Mouse (Mus musculus): ENCODE results near the gene Lrrc8d. TPM values are rescaled to one million over a fixed set of nuclear protein-coding genes. Genes with fewer than 3 reads are reported as not detected.

The Lrrc8d gene
- polyA plus RNA-seq, 1 experiment from 2014 or later: 11.6 TPM

DNA sequence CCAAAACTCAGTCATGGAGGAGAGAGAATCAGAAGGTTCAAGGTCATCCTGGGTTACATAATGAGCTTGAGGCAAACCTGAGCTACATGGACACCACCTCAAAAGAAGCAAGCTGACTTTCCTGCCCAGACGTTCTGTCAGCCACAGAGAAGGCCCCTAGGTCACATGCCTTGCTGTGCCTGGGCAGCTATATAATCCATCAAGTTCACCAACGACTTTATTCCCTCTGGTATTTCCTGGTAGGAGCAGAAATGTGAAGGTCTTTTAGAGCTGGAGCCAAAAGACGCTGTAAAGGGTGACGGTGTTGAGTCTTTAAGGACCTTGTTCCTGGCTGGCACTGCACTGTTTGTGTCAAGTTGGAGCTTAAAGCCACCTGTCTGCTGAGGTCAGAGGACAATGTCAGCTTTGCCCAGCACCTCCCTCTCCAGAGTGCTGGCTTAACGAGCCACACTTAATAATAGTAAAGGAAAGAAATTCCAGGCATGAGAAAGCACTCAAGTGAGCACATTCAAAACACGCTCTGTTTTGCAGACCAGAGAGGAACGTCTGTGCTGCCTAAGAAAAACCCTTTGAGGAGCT is 129.3 kb downstream of the Lrrc8d start:
- no peak overlapping the region for H3K4me2 ChIP-seq
- no peaks in the 10 kb centered on the region for H3K9me3 ChIP-seq
- no peaks in the 10 kb centered on the region for H3K36me3 ChIP-seq
- no peak overlapping the region for H3K9ac ChIP-seq
- no peak for ATAC-seq (ENCODE audit: insufficient number of reproducible peaks, low FRiP score, low TSS enrichment, low read depth)
- H3K27ac ChIP-seq: no peak overlapping the region
- H3K4me3 ChIP-seq: no peak overlapping the region
- WGBS: 17% methylated on average over 7 of the region's 7 CpGs
- peaks cover 3% of the 10 kb centered on the region; the same call in 1 of the 2 replicates for H3K4me1 ChIP-seq
- no peaks in the 10 kb centered on the region for H3K27me3 ChIP-seq

GRCm38 (mm10) chr5:105832140-105832539 is 132.4 kb downstream of the Lrrc8d start:
- Histone ChIP-seq H3K4me1 (peaks cover 3% of the 10 kb centered on the region; the same call in 1 of the 2 replicates), H3K4me2 (no peak overlapping the region), H3K9ac (no peak overlapping the region), H3K27me3 (no peaks in the 10 kb centered on the region), H3K9me3 (no peaks in the 10 kb centered on the region), H3K36me3 (no peaks in the 10 kb centered on the region), H3K27ac (no peak overlapping the region), H3K4me3 (no peak overlapping the region)
- WGBS: 66% methylated on average over 7 of the region's 7 CpGs
- ATAC-seq (ENCODE audit: insufficient number of reproducible peaks, low FRiP score, low TSS enrichment, low read depth): no peak

GRCm38 (mm10) chr5:105833923-105834322 is 134.2 kb downstream of the Lrrc8d start:
- no peak overlapping the region for H3K27ac ChIP-seq
- H3K4me3 ChIP-seq: no peak overlapping the region
- no peaks in the 10 kb centered on the region for H3K27me3 ChIP-seq
- no peaks in the 10 kb centered on the region for H3K36me3 ChIP-seq
- H3K9me3 ChIP-seq: no peaks in the 10 kb centered on the region
- H3K9ac ChIP-seq: no peak overlapping the region
- peaks cover 3% of the 10 kb centered on the region; the same call in 1 of the 2 replicates for H3K4me1 ChIP-seq
- no peak overlapping the region for H3K4me2 ChIP-seq
- no peak for ATAC-seq (ENCODE audit: insufficient number of reproducible peaks, low FRiP score, low TSS enrichment, low read depth)
- 75% methylated on average over 3 of the region's 3 CpGs for WGBS

GRCm38 (mm10) chr5:105836006-105836405 is 136.2 kb downstream of the Lrrc8d start:
- no peaks in the 10 kb centered on the region for H3K36me3 ChIP-seq
- 70% methylated on average over 9 of the region's 9 CpGs for WGBS
- peaks cover 3% of the 10 kb centered on the region; the same call in 1 of the 2 replicates for H3K4me1 ChIP-seq
- H3K9me3 ChIP-seq: no peaks in the 10 kb centered on the region
- no peak overlapping the region for H3K4me3 ChIP-seq
- no peak overlapping the region for H3K9ac ChIP-seq
- no peak for ATAC-seq (ENCODE audit: insufficient number of reproducible peaks, low FRiP score, low TSS enrichment, low read depth)
- H3K4me2 ChIP-seq: no peak overlapping the region
- no peaks in the 10 kb centered on the region for H3K27me3 ChIP-seq
- no peak overlapping the region for H3K27ac ChIP-seq

DNA sequence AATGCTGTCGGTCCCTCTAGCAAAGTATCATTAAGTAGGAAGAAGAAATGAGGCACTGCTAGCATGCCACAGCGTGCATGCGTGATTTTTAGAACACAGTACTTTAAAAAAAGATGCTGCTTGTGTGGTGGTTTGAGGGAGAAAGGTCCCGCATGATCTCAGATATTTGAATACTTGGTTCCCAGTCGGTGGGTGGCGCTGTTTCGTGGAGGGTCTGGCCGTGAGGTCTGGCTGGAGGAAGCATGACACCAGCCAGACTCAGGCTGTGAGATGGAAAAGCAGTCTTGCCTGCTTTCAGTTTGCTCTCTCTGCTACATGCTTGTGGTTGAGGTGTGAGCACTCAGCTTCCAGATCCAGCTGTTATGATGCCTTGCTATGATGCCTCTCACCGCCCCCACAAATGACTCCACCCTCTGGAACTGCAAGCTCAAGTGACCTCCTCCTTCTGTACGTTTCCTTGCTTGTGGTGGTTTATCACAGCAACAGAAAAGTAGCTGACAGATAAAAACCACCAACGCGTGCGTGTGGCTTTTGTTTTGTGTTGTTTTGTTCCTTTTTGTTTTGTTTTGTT is 140.1 kb downstream of the Lrrc8d start:
- Histone ChIP-seq H3K9me3 (no peaks in the 10 kb centered on the region), H3K9ac (no peak overlapping the region), H3K27me3 (no peaks in the 10 kb centered on the region), H3K4me2 (no peak overlapping the region), H3K4me1 (no peaks in the 10 kb centered on the region), H3K4me3 (no peak overlapping the region), H3K36me3 (no peaks in the 10 kb centered on the region), H3K27ac (no peak overlapping the region)
- ATAC-seq (ENCODE audit: insufficient number of reproducible peaks, low FRiP score, low TSS enrichment, low read depth): no peak
- WGBS: 70% methylated on average over 13 of the region's 13 CpGs

DNA sequence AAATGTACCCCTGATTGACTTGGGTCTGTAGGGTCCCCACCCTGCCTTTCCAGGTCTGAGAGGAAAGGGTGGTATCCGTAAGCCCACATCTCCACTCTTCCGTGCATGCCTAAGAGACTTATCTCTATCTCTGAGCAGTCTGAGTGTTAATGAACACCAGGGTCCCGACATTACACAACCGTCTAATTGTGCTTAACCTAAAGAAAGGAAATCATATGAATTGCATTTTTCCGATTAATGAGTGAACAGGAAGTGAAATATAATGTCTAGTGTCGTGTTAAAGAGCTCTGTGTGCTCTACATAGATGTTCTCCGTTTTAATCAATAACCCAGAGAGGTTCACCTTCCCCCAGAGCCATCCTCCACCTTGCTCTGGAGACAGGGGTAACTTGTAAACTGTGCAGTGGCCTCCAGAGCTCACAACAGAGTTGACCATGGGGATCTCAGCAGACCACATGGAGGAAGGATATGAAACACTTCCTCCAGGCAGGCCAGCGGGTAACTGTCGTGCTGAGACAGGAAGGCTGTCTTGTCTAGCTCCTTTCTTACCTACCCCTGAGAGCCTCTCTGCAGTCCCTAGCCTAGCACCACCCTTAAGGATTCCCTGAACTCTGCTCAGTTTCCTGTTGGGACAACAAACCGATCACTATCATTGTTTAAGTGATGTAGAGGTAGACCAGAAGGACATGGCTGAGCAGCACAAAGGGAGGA is 144.4 kb downstream of the Lrrc8d start:
- no peaks in the 10 kb centered on the region for H3K27me3 ChIP-seq
- WGBS: 81% methylated on average over 10 of the region's 10 CpGs
- no peak overlapping the region for H3K9ac ChIP-seq
- no peak overlapping the region for H3K27ac ChIP-seq
- H3K4me2 ChIP-seq: no peak overlapping the region
- H3K4me3 ChIP-seq: no peak overlapping the region
- no peaks in the 10 kb centered on the region for H3K9me3 ChIP-seq
- no peaks in the 10 kb centered on the region for H3K36me3 ChIP-seq
- no peaks in the 10 kb centered on the region for H3K4me1 ChIP-seq
- no peak for ATAC-seq (ENCODE audit: insufficient number of reproducible peaks, low FRiP score, low TSS enrichment, low read depth)

- 92% methylated on average over 2 of the region's 2 CpGs for WGBS
- H3K27me3 ChIP-seq: no peaks in the 10 kb centered on the region
- H3K9ac ChIP-seq: no peak overlapping the region
- H3K4me3 ChIP-seq: no peak overlapping the region
- H3K27ac ChIP-seq: no peak overlapping the region
- H3K4me1 ChIP-seq: peaks cover 6% of the 10 kb centered on the region; the same call in 1 of the 2 replicates
- no peaks in the 10 kb centered on the region for H3K9me3 ChIP-seq
- ATAC-seq (ENCODE audit: insufficient number of reproducible peaks, low FRiP score, low TSS enrichment, low read depth): no peak
- H3K4me2 ChIP-seq: no peak overlapping the region
- no peaks in the 10 kb centered on the region for H3K36me3 ChIP-seq
Observed at GRCm38 (mm10) chr5:105845041-105845440, 145.3 kb downstream of the Lrrc8d start.

DNA sequence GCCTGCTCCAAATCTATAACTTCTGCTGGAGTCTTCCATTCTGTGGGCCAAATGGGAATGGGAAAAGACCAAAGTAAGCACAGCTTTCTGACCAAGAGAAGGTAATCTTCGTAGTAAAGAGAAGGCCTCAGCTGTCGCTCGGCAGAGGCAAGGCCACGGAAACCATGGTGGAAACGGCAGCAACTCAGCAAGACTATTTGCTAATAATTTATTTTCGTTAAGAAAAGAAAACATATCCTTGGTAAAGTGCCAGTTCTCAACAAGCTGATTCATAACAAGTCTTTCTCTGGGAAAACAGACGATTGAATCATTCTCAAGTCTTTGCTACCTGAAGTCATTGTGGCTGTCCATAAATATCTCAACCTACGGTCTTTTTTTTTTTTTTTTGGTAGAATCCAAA is 148.0 kb downstream of the Lrrc8d start:
- H3K4me2 ChIP-seq: no peak overlapping the region
- H3K27me3 ChIP-seq: no peaks in the 10 kb centered on the region
- H3K4me1 ChIP-seq: peaks cover 6% of the 10 kb centered on the region; the same call in 1 of the 2 replicates
- no peak overlapping the region for H3K9ac ChIP-seq
- 81% methylated on average over 8 of the region's 8 CpGs for WGBS
- H3K36me3 ChIP-seq: no peaks in the 10 kb centered on the region
- H3K4me3 ChIP-seq: no peak overlapping the region
- no peaks in the 10 kb centered on the region for H3K9me3 ChIP-seq
- no peak for ATAC-seq (ENCODE audit: insufficient number of reproducible peaks, low FRiP score, low TSS enrichment, low read depth)
- no peak overlapping the region for H3K27ac ChIP-seq

- no peak for ATAC-seq (ENCODE audit: insufficient number of reproducible peaks, low FRiP score, low TSS enrichment, low read depth)
- Histone ChIP-seq H3K9ac (no peak overlapping the region), H3K27me3 (no peaks in the 10 kb centered on the region), H3K36me3 (no peaks in the 10 kb centered on the region), H3K4me3 (no peak overlapping the region), H3K27ac (no peak overlapping the region), H3K4me2 (no peak overlapping the region), H3K9me3 (no peaks in the 10 kb centered on the region), H3K4me1 (peaks cover 6% of the 10 kb centered on the region; the same call in 1 of the 2 replicates)
- 51% methylated on average over 4 of the region's 4 CpGs for WGBS
Observed at GRCm38 (mm10) chr5:105849222-105849621, 149.5 kb downstream of the Lrrc8d start.

- H3K4me2 ChIP-seq: no peak overlapping the region
- WGBS: 52% methylated on average over 3 of the region's 3 CpGs
- H3K9ac ChIP-seq: no peak overlapping the region
- H3K27ac ChIP-seq: no peak overlapping the region
- H3K36me3 ChIP-seq: no peaks in the 10 kb centered on the region
- H3K4me1 ChIP-seq: peaks cover 6% of the 10 kb centered on the region; the same call in 1 of the 2 replicates
- no peaks in the 10 kb centered on the region for H3K27me3 ChIP-seq
- H3K4me3 ChIP-seq: no peak overlapping the region
- no peak for ATAC-seq (ENCODE audit: insufficient number of reproducible peaks, low FRiP score, low TSS enrichment, low read depth)
- H3K9me3 ChIP-seq: no peaks in the 10 kb centered on the region
Observed at GRCm38 (mm10) chr5:105849643-105850042, 149.9 kb downstream of the Lrrc8d start.

- Histone ChIP-seq H3K36me3 (no peaks in the 10 kb centered on the region), H3K9ac (no peak overlapping the region), H3K27me3 (no peaks in the 10 kb centered on the region), H3K4me2 (no peak overlapping the region), H3K4me3 (no peak overlapping the region), H3K9me3 (no peaks in the 10 kb centered on the region), H3K27ac (no peak overlapping the region), H3K4me1 (peaks cover 6% of the 10 kb centered on the region; the same call in 1 of the 2 replicates)
- ATAC-seq (ENCODE audit: insufficient number of reproducible peaks, low FRiP score, low TSS enrichment, low read depth): no peak
- WGBS: 72% methylated on average over 9 of the region's 9 CpGs
Observed at GRCm38 (mm10) chr5:105853271-105853670, 153.5 kb downstream of the Lrrc8d start.

GRCm38 (mm10) chr5:105857486-105857885 is 157.7 kb downstream of the Lrrc8d start:
- no peak for ATAC-seq (ENCODE audit: insufficient number of reproducible peaks, low FRiP score, low TSS enrichment, low read depth)
- no peak overlapping the region for H3K4me2 ChIP-seq
- H3K27ac ChIP-seq: no peak overlapping the region
- H3K9me3 ChIP-seq: no peaks in the 10 kb centered on the region
- 0 out of 2 replicates have a peak, but pooled peaks cover 7% of the 10 kb centered on the region for H3K4me1 ChIP-seq
- H3K27me3 ChIP-seq: no peaks in the 10 kb centered on the region
- no peaks in the 10 kb centered on the region for H3K36me3 ChIP-seq
- WGBS: 73% methylated on average over 5 of the region's 5 CpGs
- no peak overlapping the region for H3K9ac ChIP-seq
- H3K4me3 ChIP-seq: no peak overlapping the region

Data from limb, embryonic 15.5 days (tissue).